Mouse (Mus musculus) forebrain, embryonic 12.5 days (tissue): ENCODE measurements at regions not wholly inside any gene's neighbourhood (a gene's known extent, or its start where the extent isn't known, plus 50 kb on each side); places are given as distances from the start of the nearest gene placed in this dataset.
A peak's percentile ranks its signal among the peaks of the same experiment; 100 is the strongest.

ENCODE experiments used
- ATAC-seq: fragments of 200-750 bp; cut with Nextera tagmentation; 2 replicates; pipeline ENCODE4 v1.8.0; 2017; ENCODE audit warnings: moderate TSS enrichment; ENCODE audit not compliant: low FRiP score
- H3K27ac ChIP-seq: fragments of 300-500 bp; sonication (generic); 2 replicates; pipeline ENCODE4 v1.5.1; 2016; ENCODE audit warnings: mild to moderate bottlenecking
- H3K27me3 ChIP-seq: fragments of 300-500 bp; sonication (generic); 2 replicates; pipeline ENCODE4 v1.6.1; 2016; ENCODE audit warnings: mild to moderate bottlenecking
- H3K36me3 ChIP-seq: fragments of 300-500 bp; sonication (generic); replicated peaks from 2 replicates; pipeline ENCODE4 v1.6.1; 2016; ENCODE audit warnings: mild to moderate bottlenecking
- H3K4me1 ChIP-seq: fragments of 300-500 bp; sonication (generic); 2 replicates; pipeline ENCODE4 v1.6.1; 2016
- H3K4me2 ChIP-seq: fragments of 300-500 bp; sonication (generic); 2 replicates; pipeline ENCODE4 v1.6.1; 2016; ENCODE audit warnings: mild to moderate bottlenecking, moderate library complexity
- H3K4me3 ChIP-seq: fragments of 300-500 bp; sonication (generic); replicated peaks from 2 replicates; pipeline ENCODE4 v1.5.1; 2016; ENCODE audit warnings: mild to moderate bottlenecking
- H3K9ac ChIP-seq: fragments of 300-500 bp; sonication (generic); 2 replicates; pipeline ENCODE4 v1.6.1; 2016; ENCODE audit warnings: mild to moderate bottlenecking
- H3K9me3 ChIP-seq: fragments of 300-500 bp; sonication (generic); 2 replicates; pipeline ENCODE4 v1.6.1; 2016
- WGBS: fragments of 180-500 bp; shearing (Covaris S2); methylation state at CpG from one replicate; pipeline ENCODE4 v1.1.7; 2016; 5-methylcytosine and 5-hydroxymethylcytosine counted together

DNA sequence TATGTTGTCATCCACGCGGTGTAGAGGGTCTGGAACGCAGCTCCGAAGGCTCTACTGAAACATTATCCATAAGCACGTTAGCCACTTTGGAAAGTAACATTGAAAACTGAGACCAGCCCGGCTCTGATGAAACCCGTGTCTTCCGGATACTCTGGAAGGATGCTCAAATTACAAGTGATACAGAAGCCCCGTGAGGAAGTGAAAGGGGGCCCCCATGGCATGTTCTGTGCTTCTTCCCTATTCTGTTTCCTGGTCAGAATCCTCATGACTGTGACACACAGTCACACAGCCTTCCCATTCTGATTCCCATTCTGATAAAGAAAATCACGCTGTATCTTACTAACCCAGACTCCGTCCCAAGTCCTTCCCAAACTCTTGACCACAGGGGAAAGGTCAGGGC lies 143.5 kb upstream of the Rpl34 start:
- Histone ChIP-seq H3K9ac (no peak overlapping the region), H3K27ac (no peak overlapping the region), H3K9me3 (no peaks in the 10 kb centered on the region), H3K4me1 (no peaks in the 10 kb centered on the region), H3K27me3 (peaks cover 4% of the 10 kb centered on the region; the same call in 1 of the 2 replicates), H3K36me3 (no peaks in the 10 kb centered on the region), H3K4me3 (no peak overlapping the region), H3K4me2 (no peak overlapping the region)
- ATAC-seq = no peak
- 84% methylated on average over 11 of the region's 11 CpGs for WGBS

DNA sequence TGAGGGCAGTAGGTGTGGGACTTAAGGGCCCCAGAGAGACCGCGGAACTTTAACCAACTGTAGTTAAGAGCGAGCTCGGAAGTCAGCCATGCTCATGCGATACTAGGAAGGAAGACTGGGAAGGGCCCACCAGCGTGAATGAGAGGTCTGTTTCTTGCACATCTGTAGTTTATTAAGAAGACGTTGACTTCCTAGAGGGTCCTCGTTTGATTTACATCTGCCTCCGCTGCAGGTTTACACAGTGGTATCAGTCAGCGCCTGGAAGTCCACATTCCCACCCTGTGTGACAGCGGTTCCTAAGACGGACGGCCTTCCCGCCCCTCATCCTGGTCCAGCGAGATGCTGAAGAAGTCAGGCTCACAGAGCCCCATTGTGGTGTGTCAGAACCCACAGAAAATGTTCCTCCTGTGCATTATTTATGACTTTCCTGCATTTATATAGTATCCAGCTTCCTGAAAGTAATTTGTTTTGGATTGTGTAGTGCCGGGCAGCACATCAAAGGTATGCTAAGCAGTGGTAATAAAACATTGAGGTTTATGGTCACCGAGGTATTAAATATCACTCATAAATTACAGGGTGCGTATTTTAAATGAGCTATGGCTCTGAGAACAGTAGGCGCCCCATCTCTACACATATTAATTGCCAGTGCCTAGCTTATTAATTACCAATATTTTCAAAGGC lies 136.9 kb upstream of the Rpl34 start:
- Histone ChIP-seq H3K36me3 (no peaks in the 10 kb centered on the region), H3K4me2 (no peak overlapping the region), H3K9me3 (no peaks in the 10 kb centered on the region), H3K9ac (no peak overlapping the region), H3K27ac (no peak overlapping the region), H3K4me3 (no peak overlapping the region), H3K4me1 (no peaks in the 10 kb centered on the region), H3K27me3 (no peaks in the 10 kb centered on the region)
- WGBS = 85% methylated on average over 19 of the region's 19 CpGs
- ATAC-seq = no peak

- no peaks in the 10 kb centered on the region for H3K27me3 ChIP-seq
- WGBS = 89% methylated on average over 1 of the region's 1 CpGs
Observed at GRCm38 (mm10) chr3:130864783-130865182, 134.6 kb upstream of the Rpl34 start.

DNA sequence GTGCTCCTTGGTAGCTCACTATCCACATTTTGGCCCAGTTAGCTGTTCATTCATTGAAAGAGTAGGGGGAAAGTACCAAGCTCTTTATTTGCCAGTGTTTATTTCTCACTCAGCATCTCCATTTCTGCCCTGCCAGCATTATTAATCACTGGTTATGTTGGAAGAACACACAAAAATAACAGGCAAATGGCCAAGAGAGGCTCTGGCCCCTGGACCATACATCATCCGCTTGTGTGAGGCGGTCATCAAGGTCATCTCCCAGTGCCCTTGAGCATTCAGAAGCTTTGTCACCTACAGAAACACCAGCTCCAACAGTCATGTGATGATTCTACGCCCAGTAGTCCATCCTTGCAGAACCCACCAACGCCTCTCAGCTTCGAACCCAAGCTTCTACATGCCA lies 133.2 kb upstream of the Rpl34 start:
- no peak overlapping the region for H3K9ac ChIP-seq
- H3K4me1 ChIP-seq = no peaks in the 10 kb centered on the region
- WGBS = 96% methylated on average over 5 of the region's 5 CpGs
- no peaks in the 10 kb centered on the region for H3K27me3 ChIP-seq
- H3K4me3 ChIP-seq = no peak overlapping the region
- no peaks in the 10 kb centered on the region for H3K9me3 ChIP-seq
- H3K36me3 ChIP-seq = no peaks in the 10 kb centered on the region
- H3K4me2 ChIP-seq = no peak overlapping the region
- no peak for ATAC-seq
- no peak overlapping the region for H3K27ac ChIP-seq

More at GRCm38 (mm10) chr3:130864783-130865182, 134.6 kb upstream of the Rpl34 start:
- H3K9me3 ChIP-seq = no peaks in the 10 kb centered on the region
- no peaks in the 10 kb centered on the region for H3K36me3 ChIP-seq
- no peak overlapping the region for H3K4me3 ChIP-seq
- H3K4me2 ChIP-seq = no peak overlapping the region
- no peak overlapping the region for H3K27ac ChIP-seq
- no peak overlapping the region for H3K9ac ChIP-seq
- no peaks in the 10 kb centered on the region for H3K4me1 ChIP-seq
- ATAC-seq = no peak

- H3K27me3 ChIP-seq = no peaks in the 10 kb centered on the region
- no peak overlapping the region for H3K4me2 ChIP-seq
- WGBS = 87% methylated on average over 5 of the region's 5 CpGs
- no peak overlapping the region for H3K27ac ChIP-seq
- ATAC-seq = no peak
- no peaks in the 10 kb centered on the region for H3K9me3 ChIP-seq
- no peaks in the 10 kb centered on the region for H3K4me1 ChIP-seq
- no peak overlapping the region for H3K4me3 ChIP-seq
- H3K9ac ChIP-seq = no peak overlapping the region
- no peaks in the 10 kb centered on the region for H3K36me3 ChIP-seq
Observed at GRCm38 (mm10) chr3:130860315-130860714, 130.1 kb upstream of the Rpl34 start.

DNA sequence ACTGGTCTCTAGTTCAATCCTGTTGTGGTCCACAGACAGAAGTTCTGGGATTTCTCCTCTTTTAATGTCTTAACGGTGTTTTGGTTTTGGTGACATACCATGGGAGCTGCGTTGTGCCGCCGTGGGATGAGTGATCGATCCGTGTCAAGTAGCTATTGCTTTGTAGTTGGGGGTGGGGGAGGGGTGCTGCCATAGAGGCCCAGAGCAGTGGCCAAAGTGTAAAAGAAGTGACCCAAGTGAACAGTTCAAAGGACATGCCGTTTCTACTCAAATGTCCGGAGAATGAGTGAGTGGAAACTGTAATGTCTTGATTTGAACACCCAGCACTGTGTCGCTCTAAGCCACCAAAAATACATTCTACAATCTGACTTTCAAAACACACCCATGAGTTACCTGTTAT lies 123.7 kb upstream of the Rpl34 start:
- no peaks in the 10 kb centered on the region for H3K36me3 ChIP-seq
- no peak overlapping the region for H3K4me3 ChIP-seq
- H3K27me3 ChIP-seq = no peaks in the 10 kb centered on the region
- WGBS = 90% methylated on average over 9 of the region's 9 CpGs
- no peak overlapping the region for H3K4me2 ChIP-seq
- no peak overlapping the region for H3K27ac ChIP-seq
- ATAC-seq = no peak
- H3K9ac ChIP-seq = no peak overlapping the region
- peaks cover 3% of the 10 kb centered on the region; the same call in 1 of the 2 replicates for H3K4me1 ChIP-seq
- no peaks in the 10 kb centered on the region for H3K9me3 ChIP-seq

- Histone ChIP-seq H3K4me2 (no peak overlapping the region), H3K9ac (no peak overlapping the region), H3K4me1 (peaks cover 3% of the 10 kb centered on the region; the same call in 1 of the 2 replicates), H3K27ac (no peak overlapping the region), H3K4me3 (no peak overlapping the region), H3K9me3 (no peaks in the 10 kb centered on the region), H3K36me3 (no peaks in the 10 kb centered on the region), H3K27me3 (no peaks in the 10 kb centered on the region)
- 73% methylated on average over 5 of the region's 5 CpGs for WGBS
- no peak for ATAC-seq
Observed at GRCm38 (mm10) chr3:130850766-130851308, 120.6 kb upstream of the Rpl34 start.

DNA sequence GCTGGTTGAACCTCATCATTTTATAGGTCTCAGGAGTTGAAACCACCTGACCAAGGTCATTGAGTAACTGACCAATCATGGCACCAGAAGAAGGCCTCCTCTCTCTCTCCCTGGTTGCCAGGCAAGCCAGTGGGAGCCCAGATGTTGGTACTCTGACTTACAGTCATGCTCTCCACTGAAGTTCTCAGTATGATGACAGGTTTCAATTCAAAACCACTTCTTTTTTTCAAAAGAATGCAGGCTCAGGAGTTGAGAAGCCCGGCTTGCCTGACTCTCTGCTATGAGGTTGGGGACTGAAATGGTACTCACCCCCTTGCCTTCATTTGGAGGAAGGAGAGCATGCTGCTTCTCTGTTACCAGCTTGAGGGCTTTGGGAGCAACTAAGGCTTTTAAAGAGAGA lies 111.6 kb upstream of the Rpl34 start:
- Histone ChIP-seq H3K27me3 (no peaks in the 10 kb centered on the region), H3K4me3 (no peak overlapping the region), H3K4me2 (no peak overlapping the region), H3K9me3 (no peaks in the 10 kb centered on the region), H3K9ac (no peak overlapping the region), H3K27ac (no peak overlapping the region), H3K4me1 (no peaks in the 10 kb centered on the region), H3K36me3 (no peaks in the 10 kb centered on the region)
- ATAC-seq = no peak
- WGBS = 76% methylated on average over 1 of the region's 1 CpGs

DNA sequence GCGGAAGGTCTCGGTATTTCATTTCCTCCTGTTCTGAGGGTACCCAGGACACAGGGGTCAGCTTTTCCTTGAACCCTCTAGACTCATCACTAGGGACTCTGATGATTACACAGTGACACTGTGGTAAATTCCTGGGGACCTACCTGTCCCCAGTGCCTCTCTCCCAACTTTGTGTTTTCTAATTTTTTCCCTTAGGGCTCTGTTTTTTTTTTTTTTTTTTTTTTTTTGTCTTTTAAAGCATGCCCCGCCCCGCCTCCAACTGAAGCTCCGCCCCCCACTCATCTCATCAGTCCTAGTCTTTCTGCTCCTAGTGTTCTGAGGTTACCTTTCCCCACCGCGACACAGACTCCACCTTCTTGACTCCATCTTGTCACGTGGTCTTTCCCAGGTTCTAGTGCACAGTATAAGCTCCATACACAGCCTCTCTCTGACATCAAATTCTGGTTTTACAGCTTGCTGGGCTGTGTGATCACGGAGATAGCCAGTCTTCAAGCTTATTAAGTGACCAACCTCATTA lies 109.8 kb upstream of the Rpl34 start:
- Histone ChIP-seq H3K27me3 (no peaks in the 10 kb centered on the region), H3K9me3 (no peaks in the 10 kb centered on the region), H3K4me3 (no peak overlapping the region), H3K9ac (no peak overlapping the region), H3K4me2 (no peak overlapping the region), H3K36me3 (no peaks in the 10 kb centered on the region), H3K4me1 (no peaks in the 10 kb centered on the region), H3K27ac (no peak overlapping the region)
- ATAC-seq = no peak
- WGBS = 78% methylated on average over 9 of the region's 9 CpGs

DNA sequence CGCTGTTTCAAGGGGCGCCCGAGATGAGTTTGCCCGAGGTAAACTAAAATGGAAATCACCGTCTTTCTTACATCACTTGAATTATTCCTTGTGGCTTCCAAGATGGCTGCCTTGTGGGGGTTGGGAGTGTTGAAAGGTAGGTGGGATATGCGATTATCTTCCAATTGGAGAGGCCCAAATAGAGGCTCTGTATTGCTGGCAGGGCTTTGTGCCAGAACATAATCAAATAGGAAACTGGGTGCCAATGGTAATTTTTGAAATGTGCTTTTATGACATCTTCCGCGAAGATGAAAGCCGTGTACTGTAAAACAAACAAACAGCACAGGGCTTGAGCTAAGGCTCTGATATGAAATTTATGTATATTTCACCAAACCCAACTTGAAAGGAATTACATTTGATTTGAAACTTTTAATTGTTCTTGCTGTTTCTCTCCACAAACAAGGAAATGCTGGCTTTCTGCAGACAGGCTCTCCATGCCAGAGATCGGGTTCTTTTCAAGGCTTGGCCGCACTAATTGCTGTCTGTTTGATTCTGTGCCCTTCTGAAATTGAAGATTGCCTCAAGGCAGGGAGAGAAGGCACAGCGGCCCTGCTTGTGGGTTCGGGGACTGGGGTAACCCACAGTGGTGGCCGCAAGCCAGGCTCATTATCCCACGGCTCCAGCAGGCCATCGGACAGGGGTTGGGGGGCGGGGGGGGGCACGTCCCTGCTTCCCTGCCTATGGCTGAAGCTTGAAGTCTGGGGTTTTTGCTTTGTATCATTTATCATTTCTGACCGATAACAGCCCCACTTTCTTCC lies 108.6 kb upstream of the Rpl34 start:
- no peaks in the 10 kb centered on the region for H3K9me3 ChIP-seq
- WGBS = 69% methylated on average over 19 of the region's 19 CpGs
- no peak overlapping the region for H3K4me3 ChIP-seq
- no peak overlapping the region for H3K27ac ChIP-seq
- H3K36me3 ChIP-seq = no peaks in the 10 kb centered on the region
- H3K9ac ChIP-seq = no peak overlapping the region
- peak; percentile 46; the same call in 1 of the 2 replicates for ATAC-seq
- no peaks in the 10 kb centered on the region for H3K27me3 ChIP-seq
- H3K4me2 ChIP-seq = no peak overlapping the region
- peaks cover under 1% of the 10 kb centered on the region for H3K4me1 ChIP-seq

DNA sequence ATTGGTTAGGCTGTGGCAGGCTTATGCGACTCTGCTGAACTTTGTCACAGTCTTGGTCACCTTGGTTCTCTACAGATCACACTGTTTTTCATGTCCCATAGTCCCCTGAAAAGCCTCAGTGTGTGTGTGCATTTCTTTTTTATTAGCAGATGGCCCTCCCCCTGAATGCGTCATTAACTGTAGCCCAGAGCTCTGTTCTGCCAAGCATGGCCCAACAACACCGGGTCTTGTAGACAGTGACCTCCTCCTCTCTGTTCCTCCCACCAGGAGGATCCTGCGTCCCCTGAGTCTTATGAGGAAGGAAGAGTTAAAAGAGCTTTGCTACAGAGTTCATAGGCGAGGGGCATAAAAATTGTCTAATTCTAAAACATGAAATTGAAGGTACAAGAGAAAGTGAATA lies 103.5 kb upstream of the Rpl34 start:
- Histone ChIP-seq H3K36me3 (no peaks in the 10 kb centered on the region), H3K9ac (no peak overlapping the region), H3K27ac (no peak overlapping the region), H3K27me3 (no peaks in the 10 kb centered on the region), H3K4me1 (peaks cover 9% of the 10 kb centered on the region), H3K9me3 (no peaks in the 10 kb centered on the region), H3K4me2 (no peak overlapping the region), H3K4me3 (no peak overlapping the region)
- 65% methylated on average over 5 of the region's 5 CpGs for WGBS
- ATAC-seq = no peak

- no peak overlapping the region for H3K4me3 ChIP-seq
- no peak overlapping the region for H3K27ac ChIP-seq
- no peak overlapping the region; the same call in 1 of the 2 replicates for H3K4me2 ChIP-seq
- no peaks in the 10 kb centered on the region for H3K9me3 ChIP-seq
- peaks cover 9% of the 10 kb centered on the region for H3K4me1 ChIP-seq
- H3K9ac ChIP-seq = no peak overlapping the region
- no peaks in the 10 kb centered on the region for H3K36me3 ChIP-seq
- ATAC-seq = no peak
- WGBS = 61% methylated on average over 9 of the region's 9 CpGs
- H3K27me3 ChIP-seq = no peaks in the 10 kb centered on the region
Observed at GRCm38 (mm10) chr3:130833082-130833481, 102.9 kb upstream of the Rpl34 start.
